Mouse (Mus musculus): Measurements from ENCODE around the gene Vmn1r152.
"Not testable (repeated sequence)": the region's sequence is repeated elsewhere in the genome, so short reads cannot be mapped to it uniquely, and the experiment has no call there.

GRCm38 (mm10) chr7:22499578-22499977, 23.2 kb upstream of the Vmn1r152 start, which contains the start of gene Vmn1r151:
- not testable (repeated sequence) for TF ChIP-seq CTCF (IDR thresholded peaks at IDR 0.05; ENCODE audit: low read depth, low read length); POLR2AphosphoS5 (IDR thresholded peaks at IDR 0.05; ENCODE audit: insufficient replicate concordance, low read depth, low read length); GATA1 (IDR thresholded peaks at IDR 0.05; ENCODE audit: borderline replicate concordance, low read length); TAL1 (conservative IDR thresholded peaks at IDR 0.05; ENCODE audit: low read depth, low read length); GATA2 (IDR thresholded peaks at IDR 0.05; ENCODE audit: borderline replicate concordance, low read depth, low read length)

Data from G1E (cell line).